Mouse (Mus musculus) cerebellum, postnatal 36 days (tissue): Measurements from ENCODE around the gene Zdhhc23.

Experiments
- DNase-seq, 2 experiments: peaks; one replicate each; pipeline ENCODE4 v3.0.0; 2021 to 2022; ENCODE audit warnings: mixed read lengths in 2 of 2

The Zdhhc23 gene

GRCm38 (mm10) chr16:43979328-43980109 is at the start of gene Zdhhc23:
Zdhhc23 (minus strand) TSS chr16:43979791.
- DNase-seq = peak; percentile 28 to 38

GRCm38 (mm10) chr16:44029273-44029672 is 49.7 kb upstream of the Zdhhc23 start:
- no peak for DNase-seq

- DNase-seq = no peak
These were observed 47.2 kb upstream of the Zdhhc23 start for GRCm38 (mm10) chr16:44026822-44027221.

- no peak for DNase-seq
These were observed 46.6 kb upstream of the Zdhhc23 start for GRCm38 (mm10) chr16:44026210-44026609.

GRCm38 (mm10) chr16:44018986-44019548 is 39.5 kb upstream of the Zdhhc23 start:
- DNase-seq = no peak

GRCm38 (mm10) chr16:44018372-44018771 is 38.8 kb upstream of the Zdhhc23 start:
- no peak for DNase-seq

- no peak for DNase-seq
These were observed 38.1 kb upstream of the Zdhhc23 start for GRCm38 (mm10) chr16:44017707-44018106.

GRCm38 (mm10) chr16:44016164-44016563 is 36.6 kb upstream of the Zdhhc23 start:
- no peak for DNase-seq

- no peak for DNase-seq
These were observed 36.0 kb upstream of the Zdhhc23 start for GRCm38 (mm10) chr16:44015416-44016158.

GRCm38 (mm10) chr16:44011010-44011409 is 31.4 kb upstream of the Zdhhc23 start:
- no peak for DNase-seq

GRCm38 (mm10) chr16:44002086-44002485 is 22.5 kb upstream of the Zdhhc23 start:
- DNase-seq = no peak

GRCm38 (mm10) chr16:43999541-43999940 is 19.9 kb upstream of the Zdhhc23 start:
- peak; percentile 43 to 54 for DNase-seq

- DNase-seq = no peak
These were observed 19.5 kb upstream of the Zdhhc23 start for GRCm38 (mm10) chr16:43999111-43999510.

GRCm38 (mm10) chr16:43994623-43995022 is 15.0 kb upstream of the Zdhhc23 start:
- DNase-seq = no peak

GRCm38 (mm10) chr16:43986299-43986698 is 6.7 kb upstream of the Zdhhc23 start:
- no peak for DNase-seq

GRCm38 (mm10) chr16:43980110-43980609 is 569 bp upstream of the Zdhhc23 start:
- DNase-seq = no peak

GRCm38 (mm10) chr16:43979010-43979327 is 622 bp downstream of the Zdhhc23 start:
- DNase-seq = no peak

GRCm38 (mm10) chr16:43973606-43974220 is 5.9 kb downstream of the Zdhhc23 start:
- no peak for DNase-seq

GRCm38 (mm10) chr16:43973147-43973546 is 6.4 kb downstream of the Zdhhc23 start:
- DNase-seq = no peak

- no peak for DNase-seq
These were observed 7.2 kb downstream of the Zdhhc23 start for GRCm38 (mm10) chr16:43972391-43972790.

GRCm38 (mm10) chr16:43971741-43972140 is 7.8 kb downstream of the Zdhhc23 start:
- no peak for DNase-seq

- no peak for DNase-seq
These were observed 8.4 kb downstream of the Zdhhc23 start for GRCm38 (mm10) chr16:43971189-43971588.

- DNase-seq = no peak
These were observed 9.2 kb downstream of the Zdhhc23 start for GRCm38 (mm10) chr16:43970426-43970825.
